Mouse (Mus musculus): Measurements from ENCODE around the gene Ano10.
"Not testable (repeated sequence)": the region's sequence is repeated elsewhere in the genome, so short reads cannot be mapped to it uniquely, and the experiment has no call there.

Ano10 gene

GRCm38 (mm10) chr9:122294242-122294881 is at the start of gene Ano10:
Gene Ano10, minus strand, starts transcription at chr9:122294423.
- DNase-seq: peak; percentile 96

- DNase-seq: no peak
Observed at GRCm38 (mm10) chr9:122343399-122343798, 49.2 kb upstream of the Ano10 start.

GRCm38 (mm10) chr9:122339972-122340371 is 45.7 kb upstream of the Ano10 start:
- DNase-seq: no peak

- no peak for DNase-seq
Observed at GRCm38 (mm10) chr9:122337510-122337931, 43.3 kb upstream of the Ano10 start.

- no peak for DNase-seq
Observed at GRCm38 (mm10) chr9:122336677-122337076, 42.5 kb upstream of the Ano10 start.

- DNase-seq: no peak
Observed at GRCm38 (mm10) chr9:122328199-122328598, 34.0 kb upstream of the Ano10 start.

- no peak for DNase-seq
Observed at GRCm38 (mm10) chr9:122325996-122326395, 31.8 kb upstream of the Ano10 start.

- no peak for DNase-seq
Observed at GRCm38 (mm10) chr9:122322356-122322755, 28.1 kb upstream of the Ano10 start.

GRCm38 (mm10) chr9:122320626-122321025 is 26.4 kb upstream of the Ano10 start:
- no peak for DNase-seq

- no peak for DNase-seq
Observed at GRCm38 (mm10) chr9:122316562-122316961, 22.3 kb upstream of the Ano10 start.

GRCm38 (mm10) chr9:122315501-122315900 is 21.3 kb upstream of the Ano10 start:
- DNase-seq: no peak

GRCm38 (mm10) chr9:122314942-122315341 is 20.7 kb upstream of the Ano10 start:
- DNase-seq: no peak

- no peak for DNase-seq
Observed at GRCm38 (mm10) chr9:122314386-122314785, 20.2 kb upstream of the Ano10 start.

- DNase-seq: not testable (repeated sequence)
Observed at GRCm38 (mm10) chr9:122313128-122313527, 18.9 kb upstream of the Ano10 start.

- no peak for DNase-seq
Observed at GRCm38 (mm10) chr9:122312296-122312990, 18.2 kb upstream of the Ano10 start.

- no peak for DNase-seq
Observed at GRCm38 (mm10) chr9:122311051-122311760, 17.0 kb upstream of the Ano10 start.

- peak; percentile 70 for DNase-seq
Observed at GRCm38 (mm10) chr9:122310613-122311049, 16.4 kb upstream of the Ano10 start.

- no peak for DNase-seq
Observed at GRCm38 (mm10) chr9:122309013-122309980, 15.1 kb upstream of the Ano10 start.

GRCm38 (mm10) chr9:122305302-122305701 is 11.1 kb upstream of the Ano10 start:
- DNase-seq: no peak

GRCm38 (mm10) chr9:122296169-122296568 is 1.9 kb upstream of the Ano10 start:
- no peak for DNase-seq

- no peak for DNase-seq
Observed at GRCm38 (mm10) chr9:122295396-122295795, 1.2 kb upstream of the Ano10 start.

GRCm38 (mm10) chr9:122293865-122294241 is 370 bp downstream of the Ano10 start:
- no peak for DNase-seq

- DNase-seq: no peak
Observed at GRCm38 (mm10) chr9:122290192-122290591, 4.0 kb downstream of the Ano10 start.
